Mouse (Mus musculus) limb, embryonic 14.5 days (tissue): Measurements from ENCODE around the gene Gm21987. TPM values are rescaled to one million over a fixed set of nuclear protein-coding genes. Genes with fewer than 3 reads are reported as not detected.

Experiments used
- ATAC-seq: fragments of 200-750 bp; cut with Nextera tagmentation; 2 replicates; pipeline ENCODE4 v1.8.0; 2017; ENCODE audit warnings: low read depth, moderate number of reproducible peaks, moderate TSS enrichment; ENCODE audit not compliant: low FRiP score
- DNase-seq: peaks from one replicate; pipeline ENCODE4 v3.0.0-alpha.2; 2015; ENCODE audit warnings: low spot score
- H3K27ac ChIP-seq: fragments of 300-500 bp; sonication (generic); replicated peaks from 2 replicates; pipeline ENCODE4 v1.5.1; 2014; ENCODE audit warnings: low read depth, mild to moderate bottlenecking, low read length, moderate library complexity, mixed read lengths
- H3K27me3 ChIP-seq: fragments of 300-500 bp; sonication (generic); 2 replicates; pipeline ENCODE4 v1.6.1; 2014; ENCODE audit warnings: low read length, mixed read lengths; ENCODE audit not compliant: control insufficient read depth, insufficient read depth
- H3K36me3 ChIP-seq: fragments of 300-500 bp; sonication (generic); 2 replicates; pipeline ENCODE4 v1.6.1; 2014; ENCODE audit warnings: mild to moderate bottlenecking, low read length, moderate library complexity, mixed read lengths; ENCODE audit not compliant: control insufficient read depth, insufficient read depth
- H3K4me1 ChIP-seq: fragments of 300-500 bp; sonication (generic); 2 replicates; pipeline ENCODE4 v1.6.1; 2014; ENCODE audit warnings: antibody characterized with exemption, low read length, mixed read lengths; ENCODE audit not compliant: control insufficient read depth, insufficient read depth
- H3K4me2 ChIP-seq: fragments of 300-500 bp; sonication (generic); replicated peaks from 2 replicates; pipeline ENCODE4 v1.6.1; 2014; ENCODE audit warnings: low read depth, mild to moderate bottlenecking, low read length, moderate library complexity; ENCODE audit not compliant: severe bottlenecking
- H3K4me3 ChIP-seq: fragments of 300-500 bp; sonication (generic); replicated peaks from 2 replicates; pipeline ENCODE4 v1.5.1; 2014; ENCODE audit warnings: low read length
- H3K9ac ChIP-seq: fragments of 300-500 bp; sonication (generic); 2 replicates; pipeline ENCODE4 v1.6.1; 2014; ENCODE audit warnings: mild to moderate bottlenecking, low read depth, low read length, moderate library complexity; ENCODE audit not compliant: severe bottlenecking
- H3K9me3 ChIP-seq: fragments of 300-500 bp; sonication (generic); 2 replicates; pipeline ENCODE4 v1.6.1; 2016; ENCODE audit warnings: low read length; ENCODE audit not compliant: control insufficient read depth
- POLR2A ChIP-seq: fragments of 200-500 bp; IDR thresholded peaks from 2 replicates; pipeline ENCODE4 v1.8.0; 2012; ENCODE audit warnings: inconsistent platforms, mild to moderate bottlenecking, moderate library complexity, borderline replicate concordance; ENCODE audit not compliant: insufficient read depth, insufficient read length; ENCODE audit errors: extremely low read depth
- WGBS: fragments of 180-500 bp; shearing (Covaris S2); extraction: QIAGEN DNeasy Blood & Tissue Kit; methylation state at CpG from one replicate; pipeline ENCODE4 v1.1.7; 2014; 5-methylcytosine and 5-hydroxymethylcytosine counted together
- polyA plus RNA-seq, 2 experiments: library from polyadenylated mRNA; depleted of rRNA in 1 of 2; stranded (reverse) in 1 of 2; unstranded in 1 of 2; fragments of >200 nt; fragmentation: Nextera tagmentation in 1 of 2; extraction: Ambion mirVana in 1 of 2; gene quantifications; 2 replicates each; pipeline versions ENCODE4 v1.2.1 to v1.2.3; 2012 to 2014

Gm21987 gene
- polyA plus RNA-seq, 2 experiments = not detected

- H3K9ac ChIP-seq = peak within 1 kb of the TSS; percentile 17; the same call in 1 of the 2 replicates
- no peak for DNase-seq
- no peaks in the 10 kb centered on the region for H3K27me3 ChIP-seq
- no peaks in the 10 kb centered on the region for H3K9me3 ChIP-seq
- no peak for TF ChIP-seq POLR2A
- no peaks in the 10 kb centered on the region for H3K4me1 ChIP-seq
- 21% methylated on average over 10 of the region's 10 CpGs for WGBS
- H3K4me2 ChIP-seq = no peak within 1 kb of the TSS
- ATAC-seq = no peak
- H3K27ac ChIP-seq = no peak within 1 kb of the TSS
- H3K36me3 ChIP-seq = no peaks in the 10 kb centered on the region
- no peak within 1 kb of the TSS for H3K4me3 ChIP-seq
Observed at GRCm38 (mm10) chr16:38361933-38362332, 15.1 kb downstream of the Gm21987 start, which contains the start of gene Popdc2. Gene Popdc2 (plus strand): TSS chr16:38362209.

DNA sequence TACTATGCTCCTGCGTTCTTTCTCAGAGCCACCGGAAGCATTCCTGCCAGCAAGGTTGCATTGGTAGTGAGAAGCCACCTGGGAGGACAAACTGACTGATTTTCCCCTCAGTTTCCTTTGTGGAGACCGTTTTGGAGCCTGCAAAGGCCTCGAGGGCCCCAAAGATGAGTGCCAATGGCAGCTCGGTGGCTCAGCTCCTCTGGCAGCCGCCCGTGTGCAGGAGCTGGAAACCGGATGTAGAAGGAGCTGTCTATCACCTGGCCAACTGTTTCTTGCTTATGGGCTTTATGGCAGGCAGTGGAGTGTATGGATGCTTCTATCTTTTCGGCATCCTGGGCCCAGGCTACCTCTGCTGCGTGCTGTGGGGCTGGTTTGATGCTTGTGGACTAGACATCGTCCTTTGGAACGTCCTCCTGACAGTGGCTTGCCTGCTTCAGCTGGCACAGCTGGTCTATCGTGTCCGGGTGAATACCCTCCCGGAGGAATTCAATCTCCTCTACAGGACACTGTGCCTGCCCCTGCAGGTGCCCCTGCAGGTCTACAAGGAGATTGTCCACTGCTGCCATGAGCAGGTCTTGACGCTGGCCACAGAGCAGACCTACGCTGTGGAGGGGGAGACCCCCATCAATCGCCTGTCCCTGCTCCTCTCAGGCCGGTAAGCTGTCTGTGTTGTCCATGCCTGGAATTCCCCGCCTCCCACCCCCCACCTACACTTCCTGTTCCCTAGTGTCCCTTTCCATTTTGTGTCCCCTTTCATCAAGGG is 15.8 kb downstream of the Gm21987 start:
- Histone ChIP-seq H3K9ac (0 out of 2 replicates have a peak overlapping the region, but pooled peaks have one; percentile 17), H3K27ac (no peak overlapping the region), H3K9me3 (no peaks in the 10 kb centered on the region), H3K36me3 (no peaks in the 10 kb centered on the region), H3K27me3 (no peaks in the 10 kb centered on the region), H3K4me3 (no peak overlapping the region), H3K4me2 (no peak overlapping the region), H3K4me1 (no peaks in the 10 kb centered on the region)
- 81% methylated on average over 18 of the region's 20 CpGs for WGBS
- no peak for TF ChIP-seq POLR2A
- ATAC-seq (peak; percentile 13; the same call in 1 of the 2 replicates), DNase-seq (no peak)

GRCm38 (mm10) chr16:38363256-38363595 is 16.4 kb downstream of the Gm21987 start:
- H3K4me1 ChIP-seq = peaks cover under 1% of the 10 kb centered on the region; the same call in 1 of the 2 replicates
- H3K9ac ChIP-seq = no peak overlapping the region

DNA sequence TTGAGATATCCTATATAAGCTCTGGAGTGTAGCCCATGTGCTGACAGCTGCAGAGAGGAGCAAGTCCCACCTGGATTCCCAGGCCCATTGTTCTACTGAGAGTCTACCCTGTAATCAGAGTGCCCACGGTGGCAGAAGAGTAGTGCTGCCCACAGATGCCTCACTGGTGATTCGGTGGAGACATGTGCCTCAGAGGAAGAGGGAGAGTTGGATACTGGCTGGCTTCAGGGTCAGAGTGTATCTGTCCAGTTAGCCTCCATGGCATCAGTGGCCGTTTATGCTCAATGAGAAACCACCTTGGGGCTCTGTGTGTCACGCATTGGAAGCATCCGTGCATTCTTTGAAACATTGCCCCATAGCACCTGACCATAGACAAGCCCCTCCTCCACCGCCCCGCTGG is 16.8 kb downstream of the Gm21987 start:
- TF ChIP-seq POLR2A = no peak
- 87% methylated on average over 7 of the region's 7 CpGs for WGBS
- DNase-seq (no peak), ATAC-seq (no peak)
- H3K4me3 ChIP-seq = no peak overlapping the region
- no peak overlapping the region for H3K9ac ChIP-seq
- H3K27ac ChIP-seq = no peak overlapping the region
- H3K36me3 ChIP-seq = no peaks in the 10 kb centered on the region
- peaks cover 4% of the 10 kb centered on the region; the same call in 1 of the 2 replicates for H3K4me1 ChIP-seq
- H3K9me3 ChIP-seq = no peaks in the 10 kb centered on the region
- H3K4me2 ChIP-seq = no peak overlapping the region
- no peaks in the 10 kb centered on the region for H3K27me3 ChIP-seq

More at GRCm38 (mm10) chr16:38363256-38363595, 16.4 kb downstream of the Gm21987 start:
- 83% methylated on average over 3 of the region's 3 CpGs for WGBS
- Histone ChIP-seq H3K4me3 (no peak overlapping the region), H3K27me3 (no peaks in the 10 kb centered on the region), H3K36me3 (no peaks in the 10 kb centered on the region), H3K27ac (no peak overlapping the region), H3K9me3 (no peaks in the 10 kb centered on the region), H3K4me2 (no peak overlapping the region)
- TF ChIP-seq POLR2A = no peak
- DNase-seq (no peak), ATAC-seq (no peak)

DNA sequence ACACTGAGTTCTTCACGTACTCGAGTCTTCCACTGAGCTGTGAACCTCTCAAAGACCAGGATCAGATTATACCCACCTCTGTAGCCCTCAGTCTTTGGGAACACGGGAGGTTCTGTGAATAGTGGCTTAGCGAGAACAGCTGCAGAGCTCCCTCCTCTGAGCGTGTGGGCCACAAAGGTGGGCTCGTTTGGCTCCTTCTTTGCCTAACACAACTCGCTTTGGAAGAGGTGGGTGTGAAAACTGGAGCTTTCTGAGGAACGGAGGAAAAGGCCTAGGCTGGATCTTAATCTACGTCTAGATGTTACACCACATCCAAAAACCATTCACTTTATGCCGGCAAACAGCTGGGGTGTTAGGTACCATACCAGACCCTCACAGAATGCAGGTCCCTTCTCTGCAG is 18.6 kb downstream of the Gm21987 start:
- Histone ChIP-seq H3K9me3 (no peaks in the 10 kb centered on the region), H3K4me2 (no peak overlapping the region), H3K4me3 (no peak overlapping the region), H3K36me3 (no peaks in the 10 kb centered on the region), H3K27ac (no peak overlapping the region), H3K27me3 (no peaks in the 10 kb centered on the region), H3K9ac (no peak overlapping the region), H3K4me1 (peaks cover 5% of the 10 kb centered on the region; the same call in 1 of the 2 replicates)
- TF ChIP-seq POLR2A = no peak
- DNase-seq (no peak), ATAC-seq (no peak)
- 73% methylated on average over 10 of the region's 10 CpGs for WGBS

DNA sequence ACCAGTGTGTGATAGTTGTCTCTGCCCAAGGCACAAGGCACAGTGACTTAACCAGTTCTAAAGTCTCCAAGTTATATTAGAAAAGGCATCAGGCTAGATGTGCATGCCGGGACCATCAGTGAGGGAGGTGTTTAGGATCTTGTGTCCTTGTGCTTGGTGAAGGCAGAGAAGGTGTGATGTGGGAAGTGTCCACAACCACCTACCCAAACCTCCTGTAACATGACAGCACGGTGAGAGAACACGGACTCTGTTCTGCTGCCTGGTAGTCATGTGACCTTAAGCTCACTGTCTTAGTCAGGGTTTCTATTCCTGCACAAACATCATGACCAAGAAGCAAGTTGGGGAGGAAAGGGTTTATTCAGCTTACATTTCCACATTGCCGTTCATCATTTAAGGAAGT is 19.4 kb downstream of the Gm21987 start:
- 78% methylated on average over 4 of the region's 4 CpGs for WGBS
- no peak overlapping the region for H3K4me2 ChIP-seq
- TF ChIP-seq POLR2A = no peak
- H3K4me3 ChIP-seq = no peak overlapping the region
- DNase-seq = no peak
- no peak for ATAC-seq
- no peak overlapping the region for H3K27ac ChIP-seq
- peaks cover 5% of the 10 kb centered on the region; the same call in 1 of the 2 replicates for H3K4me1 ChIP-seq
- no peak overlapping the region for H3K9ac ChIP-seq
- no peaks in the 10 kb centered on the region for H3K27me3 ChIP-seq
- H3K36me3 ChIP-seq = no peaks in the 10 kb centered on the region
- H3K9me3 ChIP-seq = no peaks in the 10 kb centered on the region
